18 mouse cellular contexts compared by ENCODE assay signal in the genomic region with DNA sequence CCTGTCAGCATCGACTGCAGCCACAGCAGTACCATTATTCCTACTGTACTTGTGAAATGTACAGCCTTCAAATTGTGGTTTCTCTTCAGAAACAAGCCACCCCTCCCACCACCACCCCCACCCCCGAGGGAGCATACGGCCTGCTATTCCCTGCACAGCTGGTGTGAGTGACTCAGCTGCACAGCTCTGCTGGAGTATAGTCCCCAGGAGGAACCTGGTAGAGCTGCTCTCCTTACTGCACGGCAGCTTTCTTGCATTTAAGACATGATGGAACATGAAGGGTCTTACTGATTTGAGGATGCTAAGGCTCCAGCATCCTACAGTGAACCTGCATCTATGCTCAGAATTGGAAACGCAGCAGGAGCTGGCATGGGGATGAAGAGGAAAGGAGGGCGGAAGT.
DNase-seq lines count a peak whose midpoint lies in the region; ATAC-seq and TF ChIP-seq lines count a peak whose summit lies in the region.
"Had no signal": no experiment of that assay in that cellular context is flagged by ENCODE, and none has a peak within 500 bp of the region (broad histone marks: within the 10 kb centered on the region; RNA-seq: fewer than 3 reads in every experiment).

No protein-coding gene starts in this region.

- H3K4me2 ChIP-seq in forebrain, embryonic 15.5 days (replicated peaks), result no peak overlapping the region
- H3K4me2 ChIP-seq in forebrain, embryonic 14.5 days (ENCODE audit: low read length), result no peak overlapping the region
- H3K4me2 ChIP-seq: embryonic facial prominence, embryonic 12.5 days; kidney, embryonic 15.5 days; limb, embryonic 13.5 days had no signal

- ATAC-seq in forebrain, embryonic 15.5 days (replicated peaks), result peak; percentile 57; the same call in 1 of the 2 replicates
- no peak for ATAC-seq in forebrain, embryonic 14.5 days
- ATAC-seq: inflammation-experienced regulatory T-cells, adult 6 months had no signal

- no peak overlapping the region for H3K9ac ChIP-seq in forebrain, embryonic 15.5 days (replicated peaks)
- H3K9ac ChIP-seq in forebrain, embryonic 14.5 days (ENCODE audit: low read length), result no peak overlapping the region
- H3K9ac ChIP-seq: embryonic facial prominence, embryonic 12.5 days; kidney, embryonic 15.5 days; limb, embryonic 13.5 days had no signal

- intact Hi-C loops in left cerebral cortex, postnatal 36 days (cut with DNase I), result no loop called here

- WGBS in forebrain, embryonic 15.5 days, result 70% methylated on average over 6 of the region's 6 CpGs
- WGBS in forebrain, embryonic 14.5 days, result 76% methylated on average over 6 of the region's 6 CpGs

- no peaks in the 10 kb centered on the region for H3K9me3 ChIP-seq in forebrain, embryonic 15.5 days
- H3K9me3 ChIP-seq in forebrain, embryonic 14.5 days (replicated peaks; ENCODE audit: control insufficient read depth, low read length), result no peaks in the 10 kb centered on the region
- H3K9me3 ChIP-seq: embryonic facial prominence, embryonic 12.5 days; kidney, embryonic 15.5 days; limb, embryonic 13.5 days had no signal

- TF ChIP-seq CTCF in layer of hippocampus, adult 2 months (conservative IDR thresholded peaks at IDR 0.05), result no peak

- H3K27me3 ChIP-seq in forebrain, embryonic 15.5 days, result no peaks in the 10 kb centered on the region
- H3K27me3 ChIP-seq in forebrain, embryonic 14.5 days (replicated peaks; ENCODE audit: control insufficient read depth, insufficient read depth, low read length), result no peaks in the 10 kb centered on the region
- H3K27me3 ChIP-seq: embryonic facial prominence, embryonic 12.5 days; kidney, embryonic 15.5 days; limb, embryonic 13.5 days had no signal

- no peaks in the 10 kb centered on the region for H3K4me1 ChIP-seq in forebrain, embryonic 15.5 days
- no peaks in the 10 kb centered on the region for H3K4me1 ChIP-seq in forebrain, embryonic 14.5 days (ENCODE audit: control insufficient read depth, insufficient read depth, low read length)

- no peak overlapping the region for H3K27ac ChIP-seq in forebrain, embryonic 15.5 days (replicated peaks)
- H3K27ac ChIP-seq in forebrain, embryonic 14.5 days (ENCODE audit: low read depth, low read length), result no peak overlapping the region
- peak overlapping the region; percentile 69 for H3K27ac ChIP-seq in layer of hippocampus, adult 2 months
- H3K27ac ChIP-seq: embryonic facial prominence, embryonic 12.5 days; kidney, embryonic 15.5 days; limb, embryonic 13.5 days had no signal

- DNase-seq in forebrain, embryonic 14.5 days (ENCODE audit: low spot score), result no peak
- DNase-seq in layer of hippocampus, adult 2 months (ENCODE audit: low spot score in 2 of 2), result peak; percentile 36 to 46
- DNase-seq in layer of hippocampus, postnatal 25 days (ENCODE audit: extremely low spot score in 1 of 2, low spot score in 1 of 2), result no peak
- DNase-seq in 3134 (ENCODE audit: extremely low read depth, insufficient read length, low spot score), result peak; percentile 28
- DNase-seq in left cerebral cortex, postnatal 36 days (ENCODE audit: low spot score in 2 of 2), result peak; percentile 40 to 51
- no peak for DNase-seq in ovary, postnatal 14 days (ENCODE audit: low spot score)
- DNase-seq in thymus, adult 18-20 months, result no peak
- DNase-seq: adrenal gland, postnatal 10 days; B cell, adult 2 months; cerebellum, postnatal 36 days; lung, adult 2 months; spleen, adult 18-20 months; thymus, postnatal 4 days had no signal

- H3K36me3 ChIP-seq in forebrain, embryonic 15.5 days, result no peaks in the 10 kb centered on the region
- H3K36me3 ChIP-seq in forebrain, embryonic 14.5 days (ENCODE audit: control insufficient read depth, insufficient read depth, low read length), result peaks cover 5% of the 10 kb centered on the region; the same call in 1 of the 2 replicates

- H3K4me3 ChIP-seq in forebrain, embryonic 15.5 days, result no peak overlapping the region
- no peak overlapping the region for H3K4me3 ChIP-seq in forebrain, embryonic 14.5 days (ENCODE audit: low read depth, low read length)
- H3K4me3 ChIP-seq in layer of hippocampus, adult 2 months, result no peak overlapping the region
- H3K4me3 ChIP-seq: embryonic facial prominence, embryonic 12.5 days; kidney, embryonic 15.5 days; limb, embryonic 13.5 days had no signal

Comparison
In these comparisons a context has a peak if more than half of its experiments do, and no peak if none do; other contexts are left out.
1. DNase-seq: peak in layer of hippocampus, adult 2 months (2 of 2), 3134 (single experiment) and left cerebral cortex, postnatal 36 days (2 of 2); none in forebrain, embryonic 14.5 days (single experiment), layer of hippocampus, postnatal 25 days (0 of 2), ovary, postnatal 14 days (single experiment) and thymus, adult 18-20 months (0 of 2).